Mouse (Mus musculus) hindbrain, embryonic 15.5 days (tissue): Measurements from ENCODE around the gene Pbx4. TPM values are rescaled to one million over a fixed set of nuclear protein-coding genes. Genes with fewer than 3 reads are reported as not detected.

Experiments used
- ATAC-seq: fragments of 200-750 bp; cut with Nextera tagmentation; 2 replicates; pipeline ENCODE4 v1.8.0; 2017; ENCODE audit warnings: low read depth, moderate number of reproducible peaks, moderate TSS enrichment; ENCODE audit not compliant: low FRiP score
- H3K27ac ChIP-seq: fragments of 300-500 bp; sonication (generic); replicated peaks from 2 replicates; pipeline ENCODE4 v1.5.1; 2015; ENCODE audit warnings: mild to moderate bottlenecking, inconsistent platforms
- H3K27me3 ChIP-seq: fragments of 300-500 bp; sonication (generic); 2 replicates; pipeline ENCODE4 v1.6.1; 2015; ENCODE audit warnings: control low read depth, inconsistent platforms
- H3K36me3 ChIP-seq: fragments of 300-500 bp; sonication (generic); 2 replicates; pipeline ENCODE4 v1.6.1; 2015; ENCODE audit warnings: control low read depth, inconsistent platforms
- H3K4me1 ChIP-seq: fragments of 300-500 bp; sonication (generic); replicated peaks from 2 replicates; pipeline ENCODE4 v1.6.1; 2015; ENCODE audit warnings: control low read depth, inconsistent platforms
- H3K4me2 ChIP-seq: fragments of 300-500 bp; sonication (generic); 2 replicates; pipeline ENCODE4 v1.6.1; 2015; ENCODE audit warnings: moderate library complexity, mild to moderate bottlenecking, inconsistent platforms
- H3K4me3 ChIP-seq: fragments of 300-500 bp; sonication (generic); 2 replicates; pipeline ENCODE4 v1.5.1; 2015; ENCODE audit warnings: mild to moderate bottlenecking, inconsistent platforms
- H3K9ac ChIP-seq: fragments of 300-500 bp; sonication (generic); 2 replicates; pipeline ENCODE4 v1.6.1; 2015; ENCODE audit warnings: inconsistent platforms
- H3K9me3 ChIP-seq: fragments of 300-500 bp; sonication (generic); 2 replicates; pipeline ENCODE4 v1.6.1; 2016; ENCODE audit warnings: control low read depth, inconsistent platforms
- WGBS: fragments of 180-500 bp; shearing (Covaris S2); methylation state at CpG from one replicate; pipeline ENCODE4 v1.1.7; 2015; 5-methylcytosine and 5-hydroxymethylcytosine counted together
- polyA plus RNA-seq: library from polyadenylated mRNA; unstranded; fragments of >200 nt; fragmentation: Nextera tagmentation; extraction: Ambion mirVana; gene quantifications from 2 replicates; pipeline ENCODE4 v1.2.1, GENCODE M21; 2015

Gene Pbx4
- 59.4 and 59.5 TPM in 2 replicates for polyA plus RNA-seq

DNA sequence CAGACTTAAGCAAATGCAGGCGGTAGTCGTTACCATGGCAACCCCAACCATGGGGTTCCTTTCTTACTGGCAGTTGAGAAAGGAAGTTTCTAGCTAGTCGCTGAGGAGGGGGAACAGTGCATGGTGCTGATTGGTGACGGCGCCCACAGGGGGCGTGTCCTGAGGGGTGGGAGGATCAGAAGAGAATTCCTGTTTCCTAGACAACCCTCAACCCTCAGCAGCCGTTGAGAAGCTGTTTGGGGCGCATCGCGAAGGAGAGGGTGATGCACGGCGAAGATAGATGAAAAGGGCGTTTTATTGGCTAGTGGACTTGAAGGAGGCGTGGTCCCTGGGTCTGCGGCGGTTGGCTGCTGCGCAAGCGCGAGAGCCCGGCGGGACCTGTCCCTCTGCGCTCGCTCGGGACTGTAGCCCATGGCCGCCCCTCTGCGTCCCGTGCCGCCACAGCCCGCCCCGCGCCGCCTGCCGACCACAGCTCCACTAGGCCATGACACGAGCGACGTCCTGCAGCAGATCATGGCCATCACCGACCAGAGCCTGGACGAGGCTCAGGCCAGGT lies at the start of gene Pbx4:
Gene Pbx4 (plus strand): TSS at position 194 of the 556 bp plus-strand sequence.
- Histone ChIP-seq H3K4me2 (peak within 1 kb of the TSS; percentile 92), H3K9me3 (no peaks in the 10 kb centered on the region)
- WGBS = under 1% methylated on average over 38 of the region's 38 CpGs

DNA sequence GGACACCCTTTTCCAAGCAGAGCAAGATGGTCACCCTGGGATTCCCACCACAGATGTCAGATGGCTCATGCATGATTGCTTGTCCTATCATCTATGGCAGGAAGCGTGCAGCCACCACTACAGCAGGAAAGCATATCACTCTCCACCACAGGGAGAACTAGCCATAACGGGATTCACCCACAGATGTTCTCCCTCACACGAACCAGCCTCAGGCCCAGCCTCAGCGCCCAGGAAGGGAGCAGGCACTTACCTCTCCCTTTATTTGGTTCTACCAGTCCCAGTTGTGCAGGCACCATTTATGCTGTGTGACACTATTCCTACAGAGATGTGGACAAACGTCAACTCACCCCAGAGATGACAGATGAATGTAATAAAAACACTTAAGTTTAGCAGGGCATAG lies 43.2 kb upstream of the Pbx4 start:
- peaks cover 23% of the 10 kb centered on the region for H3K4me1 ChIP-seq
- no peak for ATAC-seq
- H3K9me3 ChIP-seq = no peaks in the 10 kb centered on the region
- no peak overlapping the region for H3K4me3 ChIP-seq
- 87% methylated on average over 5 of the region's 5 CpGs for WGBS
- H3K36me3 ChIP-seq = peaks cover 4% of the 10 kb centered on the region; the same call in 1 of the 2 replicates
- H3K9ac ChIP-seq = no peak overlapping the region
- no peak overlapping the region for H3K27ac ChIP-seq
- H3K4me2 ChIP-seq = no peak overlapping the region
- no peaks in the 10 kb centered on the region for H3K27me3 ChIP-seq

More for the DNA sequence above, at the start of gene Pbx4:
- peak; percentile 99 for ATAC-seq
- Histone ChIP-seq H3K4me3 (peak within 1 kb of the TSS; percentile 90), H3K27me3 (no peaks in the 10 kb centered on the region), H3K36me3 (peaks cover 13% of the 10 kb centered on the region; the same call in 1 of the 2 replicates), H3K9ac (peak within 1 kb of the TSS; percentile 87), H3K27ac (peak within 1 kb of the TSS; percentile 92), H3K4me1 (peaks cover 26% of the 10 kb centered on the region)

DNA sequence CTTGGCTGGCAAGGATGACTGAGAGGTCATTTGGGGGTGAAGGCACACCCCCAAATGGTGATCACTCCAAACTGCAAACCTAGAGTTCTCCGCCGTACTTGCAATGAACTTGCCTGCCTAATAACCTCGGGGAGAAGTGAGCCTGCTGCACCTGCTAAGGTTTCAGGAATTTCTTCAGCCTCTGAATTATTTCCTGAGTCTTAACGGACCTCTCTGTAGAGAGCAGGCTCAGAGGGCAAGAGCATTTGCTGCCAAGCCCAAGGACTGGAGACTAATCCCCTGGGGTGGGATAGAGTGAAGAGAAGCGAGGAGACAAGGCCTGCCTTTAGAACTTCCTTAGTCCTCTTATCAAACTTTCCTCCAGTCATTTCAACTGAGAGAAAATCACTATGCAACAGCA lies 42.6 kb upstream of the Pbx4 start:
- H3K27ac ChIP-seq = no peak overlapping the region
- H3K27me3 ChIP-seq = no peaks in the 10 kb centered on the region
- H3K9ac ChIP-seq = no peak overlapping the region
- no peaks in the 10 kb centered on the region for H3K9me3 ChIP-seq
- peaks cover 23% of the 10 kb centered on the region for H3K4me1 ChIP-seq
- no peak overlapping the region for H3K4me3 ChIP-seq
- 0 out of 2 replicates have a peak overlapping the region, but pooled peaks have one; percentile 82 for H3K4me2 ChIP-seq
- peaks cover 9% of the 10 kb centered on the region for H3K36me3 ChIP-seq
- WGBS = 84% methylated on average over 5 of the region's 5 CpGs
- no peak for ATAC-seq

DNA sequence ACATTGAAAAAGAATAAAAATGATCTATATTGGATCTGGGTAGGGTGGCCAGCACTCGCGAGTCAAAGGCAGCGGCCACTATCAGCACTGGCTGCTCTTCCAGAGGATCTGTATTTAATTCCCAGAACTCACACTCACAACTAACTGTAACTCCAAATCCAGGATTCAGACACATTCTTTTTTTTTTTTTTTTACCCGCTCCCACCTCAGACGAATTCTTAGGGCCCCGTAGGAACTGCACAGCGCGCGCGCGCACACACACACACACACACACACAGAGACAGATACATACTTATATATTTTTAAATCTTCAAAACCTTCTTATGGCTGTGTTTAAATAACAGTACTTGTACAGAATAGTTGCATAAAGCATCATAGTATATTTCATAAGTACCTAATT lies 41.9 kb upstream of the Pbx4 start:
- peaks cover 23% of the 10 kb centered on the region for H3K4me1 ChIP-seq
- peak overlapping the region; percentile 82 for H3K4me2 ChIP-seq
- no peaks in the 10 kb centered on the region for H3K9me3 ChIP-seq
- ATAC-seq = no peak
- peak overlapping the region; percentile 78 for H3K27ac ChIP-seq
- no peaks in the 10 kb centered on the region for H3K27me3 ChIP-seq
- peaks cover 15% of the 10 kb centered on the region for H3K36me3 ChIP-seq
- WGBS = 42% methylated on average over 11 of the region's 11 CpGs
- peak overlapping the region; percentile 92 for H3K9ac ChIP-seq
- peak overlapping the region; percentile 99 for H3K4me3 ChIP-seq

DNA sequence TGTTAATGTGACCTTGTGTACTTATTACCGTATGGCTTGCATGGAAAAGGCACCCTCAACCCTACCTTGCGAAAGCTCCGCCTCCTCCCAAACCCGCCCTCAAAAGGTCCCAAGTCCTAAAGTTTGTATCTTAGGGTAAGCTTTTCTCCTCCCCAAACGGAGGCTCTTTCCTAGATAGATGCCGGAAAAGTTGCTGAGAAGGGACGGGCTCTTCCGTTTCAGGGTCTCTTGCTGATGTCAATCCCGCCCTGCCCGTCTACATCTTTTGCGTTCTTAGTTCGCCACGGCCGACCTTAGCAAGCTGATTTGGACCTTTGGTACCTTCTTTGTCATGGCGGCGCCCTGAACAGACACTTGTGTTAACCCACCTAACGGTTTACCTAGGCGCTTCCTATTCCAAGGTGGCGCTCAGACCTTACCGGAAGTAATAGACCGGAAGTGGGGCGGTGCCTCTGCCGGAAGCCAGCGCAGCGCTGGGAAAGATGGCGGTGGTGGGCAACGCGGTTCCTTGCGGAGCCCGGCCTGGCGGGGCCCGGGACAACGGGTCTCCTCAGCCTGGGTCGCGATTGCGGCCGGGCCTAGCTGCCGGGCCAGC lies 41.4 kb upstream of the Pbx4 start, which contains the start of the genes Atp13a1 and Zfp866:
Gene Atp13a1 (plus strand): TSS at position 391 of the 595 bp plus-strand sequence.
Gene Zfp866 (minus strand): TSS at position 406 of the 595 bp plus-strand sequence.
- no peaks in the 10 kb centered on the region for H3K9me3 ChIP-seq
- H3K9ac ChIP-seq = peak within 1 kb of the TSS; percentile 92
- peaks cover 20% of the 10 kb centered on the region for H3K36me3 ChIP-seq
- WGBS = under 1% methylated on average over 33 of the region's 38 CpGs
- H3K4me1 ChIP-seq = peaks cover 23% of the 10 kb centered on the region
- H3K4me3 ChIP-seq = peak within 1 kb of the TSS; percentile 99
- H3K27me3 ChIP-seq = no peaks in the 10 kb centered on the region
- ATAC-seq = peak; percentile 95
- H3K27ac ChIP-seq = peak within 1 kb of the TSS; percentile 78
- peak within 1 kb of the TSS; percentile 82 for H3K4me2 ChIP-seq

DNA sequence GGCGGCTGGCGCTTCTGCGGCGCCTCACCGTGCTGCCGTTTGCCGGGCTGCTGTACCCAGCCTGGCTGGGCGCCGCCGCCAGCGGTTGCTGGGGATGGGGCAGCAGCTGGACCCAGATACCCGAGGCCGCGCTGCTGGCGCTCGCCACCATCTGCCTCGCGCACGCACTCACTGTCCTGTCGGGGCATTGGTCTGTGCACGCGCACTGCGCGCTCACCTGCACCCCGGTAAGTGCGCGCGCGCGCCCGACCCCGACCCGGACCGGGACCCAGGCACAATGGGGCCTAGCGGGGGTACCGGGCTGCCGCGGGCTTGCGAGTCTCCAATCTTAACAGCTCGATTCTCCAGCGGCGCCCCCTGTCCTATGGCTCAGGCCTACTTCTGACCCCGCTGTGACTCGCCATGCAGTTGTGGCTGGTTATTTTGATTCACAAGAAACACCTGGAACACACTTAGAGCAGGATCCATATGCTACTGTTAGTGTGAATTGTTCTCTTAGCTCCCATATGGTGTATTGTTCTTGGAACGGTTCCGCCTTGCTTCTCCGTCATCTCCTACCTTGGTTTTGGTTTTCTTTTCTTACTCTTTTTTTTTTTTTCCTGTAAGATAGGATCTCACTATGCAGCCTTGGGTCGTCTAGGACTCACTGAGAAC lies 40.7 kb upstream of the Pbx4 start:
- ATAC-seq = peak; percentile 81
- H3K9ac ChIP-seq = peak overlapping the region; percentile 92
- H3K4me1 ChIP-seq = peaks cover 23% of the 10 kb centered on the region
- peak overlapping the region; percentile 78 for H3K27ac ChIP-seq
- WGBS = under 1% methylated on average over 47 of the region's 48 CpGs
- H3K4me3 ChIP-seq = peak overlapping the region; percentile 99
- H3K27me3 ChIP-seq = no peaks in the 10 kb centered on the region
- H3K9me3 ChIP-seq = no peaks in the 10 kb centered on the region
- H3K4me2 ChIP-seq = peak overlapping the region; percentile 82
- peaks cover 27% of the 10 kb centered on the region for H3K36me3 ChIP-seq

DNA sequence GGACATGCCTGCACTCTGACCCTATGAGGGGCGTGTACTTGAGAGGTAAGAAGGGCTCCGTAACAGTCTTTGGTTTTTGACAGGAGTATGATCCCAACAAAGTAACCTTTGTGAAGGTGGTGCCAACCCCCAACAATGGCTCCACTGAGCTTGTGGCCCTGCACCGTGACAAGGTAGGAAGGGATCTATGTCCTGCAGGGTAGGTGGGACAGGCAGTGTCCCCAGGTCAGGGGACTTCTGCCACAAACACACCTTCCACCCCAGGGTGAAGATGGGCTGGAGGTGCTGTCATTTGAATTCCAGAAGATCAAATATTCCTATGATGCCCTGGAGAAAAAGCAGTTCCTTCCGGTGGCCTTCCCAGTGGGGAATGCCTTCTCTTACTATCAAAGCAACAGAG lies 38.6 kb upstream of the Pbx4 start:
- Histone ChIP-seq H3K9ac (no peak overlapping the region), H3K9me3 (no peaks in the 10 kb centered on the region), H3K27me3 (no peaks in the 10 kb centered on the region), H3K4me2 (no peak overlapping the region), H3K4me1 (peaks cover 23% of the 10 kb centered on the region), H3K27ac (no peak overlapping the region), H3K4me3 (no peak overlapping the region), H3K36me3 (peaks cover 48% of the 10 kb centered on the region)
- no peak for ATAC-seq
- WGBS = 95% methylated on average over 4 of the region's 4 CpGs

DNA sequence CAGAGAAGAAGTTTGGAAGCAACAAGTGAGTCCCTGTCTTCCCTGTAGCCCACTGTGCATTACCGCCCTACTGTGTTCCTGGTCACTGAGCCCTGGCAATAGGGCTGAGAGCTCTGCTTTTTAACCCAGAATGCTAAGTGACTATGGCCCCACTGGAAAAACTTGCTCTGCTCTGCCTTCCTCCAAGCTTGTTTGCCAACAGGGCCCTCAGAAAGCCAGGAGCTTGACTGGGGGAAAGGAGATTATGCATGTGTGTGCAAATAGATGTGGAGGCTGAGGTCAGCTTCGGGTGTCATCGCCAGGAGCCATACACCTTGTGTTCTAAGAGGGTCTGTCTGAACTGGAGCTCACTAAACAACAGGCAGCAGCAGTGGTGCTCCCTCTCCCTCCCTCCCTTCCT lies 38.2 kb upstream of the Pbx4 start:
- ATAC-seq = no peak
- Histone ChIP-seq H3K27me3 (no peaks in the 10 kb centered on the region), H3K4me3 (no peak overlapping the region), H3K9me3 (no peaks in the 10 kb centered on the region), H3K4me1 (peaks cover 23% of the 10 kb centered on the region), H3K27ac (no peak overlapping the region), H3K9ac (no peak overlapping the region), H3K4me2 (no peak overlapping the region), H3K36me3 (peaks cover 53% of the 10 kb centered on the region)
- 99% methylated on average over 3 of the region's 3 CpGs for WGBS

DNA sequence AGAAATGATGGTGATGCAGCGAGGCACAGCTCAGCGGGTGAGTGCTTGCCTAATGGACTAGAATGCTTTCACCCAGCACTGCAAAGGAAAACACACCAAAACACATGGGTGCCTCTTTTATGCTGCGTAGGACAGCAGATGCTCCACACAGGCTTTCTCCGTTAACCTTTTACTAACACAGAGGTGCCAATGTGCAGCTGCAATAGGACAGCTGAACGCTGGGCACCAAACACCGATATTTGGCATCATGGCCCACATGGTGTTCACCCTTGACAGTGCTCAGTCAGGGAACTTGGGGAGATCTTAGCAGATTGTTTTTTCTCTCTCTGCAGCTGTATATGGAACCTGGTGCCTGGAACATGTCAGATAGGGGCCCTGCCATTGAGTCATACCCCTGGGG lies 37.4 kb upstream of the Pbx4 start:
- 90% methylated on average over 6 of the region's 6 CpGs for WGBS
- Histone ChIP-seq H3K9ac (no peak overlapping the region), H3K4me1 (peaks cover 21% of the 10 kb centered on the region), H3K9me3 (no peaks in the 10 kb centered on the region), H3K27me3 (no peaks in the 10 kb centered on the region), H3K36me3 (peaks cover 61% of the 10 kb centered on the region), H3K27ac (no peak overlapping the region), H3K4me2 (no peak overlapping the region), H3K4me3 (no peak overlapping the region)
- no peak for ATAC-seq

DNA sequence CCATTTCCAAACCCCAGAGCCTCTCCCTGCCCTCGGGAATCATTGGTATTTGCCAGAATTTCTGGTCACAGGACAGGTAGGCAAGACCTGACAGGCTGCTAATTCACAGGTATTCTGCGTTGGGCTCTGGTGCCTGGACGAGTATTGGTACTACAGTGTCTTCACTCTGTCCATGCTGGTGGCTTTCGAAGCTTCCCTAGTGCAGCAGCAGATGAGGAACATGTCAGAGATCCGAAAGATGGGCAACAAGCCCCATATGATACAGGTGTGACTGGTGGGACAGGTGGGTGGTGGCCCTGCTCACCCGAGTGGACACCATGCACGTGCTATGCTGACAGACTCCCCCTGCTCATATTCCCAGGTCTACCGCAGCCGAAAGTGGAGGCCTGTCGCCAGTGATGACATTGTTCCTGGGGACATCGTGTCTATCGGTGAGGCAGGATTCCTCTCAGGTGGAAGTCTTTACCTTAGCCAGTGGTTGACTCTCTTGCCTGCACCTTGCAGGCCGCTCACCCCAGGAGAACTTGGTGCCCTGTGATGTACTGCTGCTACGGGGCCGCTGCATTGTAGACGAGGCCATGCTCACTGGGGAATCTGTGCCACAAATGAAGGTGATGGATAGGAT lies 35.5 kb upstream of the Pbx4 start:
- 97% methylated on average over 16 of the region's 16 CpGs for WGBS
- Histone ChIP-seq H3K9ac (no peak overlapping the region), H3K27me3 (no peaks in the 10 kb centered on the region)

DNA sequence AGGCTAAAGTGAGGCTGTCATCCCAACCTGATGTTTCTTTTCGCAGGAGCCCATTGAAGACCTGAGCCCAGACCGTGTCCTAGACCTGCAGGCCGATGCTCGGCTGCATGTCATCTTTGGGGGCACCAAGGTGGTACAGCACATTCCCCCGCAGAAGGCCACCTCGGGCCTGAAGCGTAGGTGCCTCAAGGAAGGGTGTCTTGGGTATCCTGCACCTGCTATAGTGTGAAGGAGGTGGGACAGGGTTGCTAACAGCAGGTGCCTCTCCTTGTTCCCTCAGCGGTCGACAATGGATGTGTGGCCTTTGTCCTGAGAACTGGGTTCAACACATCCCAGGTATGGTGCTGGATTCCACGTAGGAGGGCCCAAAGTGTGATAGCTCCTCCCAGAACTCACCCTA lies 34.6 kb upstream of the Pbx4 start:
- Histone ChIP-seq H3K36me3 (peaks cover 87% of the 10 kb centered on the region), H3K4me3 (no peak overlapping the region), H3K4me2 (no peak overlapping the region), H3K9ac (no peak overlapping the region), H3K9me3 (no peaks in the 10 kb centered on the region), H3K4me1 (peaks cover 6% of the 10 kb centered on the region), H3K27ac (no peak overlapping the region), H3K27me3 (no peaks in the 10 kb centered on the region)
- ATAC-seq = no peak
- 94% methylated on average over 10 of the region's 10 CpGs for WGBS

More for the DNA sequence above, 35.5 kb upstream of the Pbx4 start:
- Histone ChIP-seq H3K36me3 (peaks cover 79% of the 10 kb centered on the region), H3K27ac (no peak overlapping the region), H3K4me2 (no peak overlapping the region), H3K9me3 (no peaks in the 10 kb centered on the region), H3K4me3 (no peak overlapping the region), H3K4me1 (peaks cover 14% of the 10 kb centered on the region)
- ATAC-seq = no peak

DNA sequence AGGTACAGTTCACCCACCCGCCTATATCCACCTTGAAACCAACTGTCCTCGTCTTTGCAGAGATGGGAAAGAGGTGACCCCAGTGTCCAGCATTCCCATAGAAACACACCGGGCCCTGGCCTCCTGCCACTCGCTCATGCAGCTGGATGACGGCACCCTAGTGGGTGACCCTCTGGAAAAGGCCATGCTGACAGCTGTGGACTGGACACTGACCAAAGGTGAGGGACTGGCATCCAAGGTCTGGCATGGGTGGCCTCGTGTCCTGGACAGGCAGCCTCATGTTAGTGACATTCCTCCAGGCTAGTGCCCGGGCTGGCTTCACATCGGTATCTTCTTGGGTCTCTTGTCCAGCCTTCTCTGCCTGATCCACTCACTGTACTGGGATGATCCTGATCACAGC lies 33.0 kb upstream of the Pbx4 start:
- no peak overlapping the region for H3K4me2 ChIP-seq
- H3K9ac ChIP-seq = no peak overlapping the region
- ATAC-seq = no peak
- H3K27ac ChIP-seq = no peak overlapping the region
- no peaks in the 10 kb centered on the region for H3K4me1 ChIP-seq
- WGBS = 90% methylated on average over 8 of the region's 8 CpGs
- peaks cover 97% of the 10 kb centered on the region for H3K36me3 ChIP-seq
- H3K4me3 ChIP-seq = no peak overlapping the region
- no peaks in the 10 kb centered on the region for H3K9me3 ChIP-seq
- H3K27me3 ChIP-seq = no peaks in the 10 kb centered on the region
